Mouse (Mus musculus) stomach, embryonic 14.5 days (tissue): ENCODE measurements around the gene Efnb2. TPM values are rescaled to one million over a fixed set of nuclear protein-coding genes. Genes with fewer than 3 reads are reported as not detected.
A peak's percentile ranks its signal among the peaks of the same experiment; 100 is the strongest.

Source experiments
- ATAC-seq: fragments of 200-750 bp; cut with Nextera tagmentation; 2 replicates; pipeline ENCODE4 v1.8.0; 2017; ENCODE audit warnings: low read depth, moderate TSS enrichment; ENCODE audit not compliant: insufficient number of reproducible peaks, insufficient read depth, low FRiP score
- H3K27ac ChIP-seq: fragments of 300-500 bp; sonication (generic); 2 replicates; pipeline ENCODE4 v1.5.1; 2014; ENCODE audit warnings: mild to moderate bottlenecking, low read length, moderate library complexity, mixed read lengths
- H3K27me3 ChIP-seq: fragments of 300-500 bp; sonication (generic); 2 replicates; pipeline ENCODE4 v1.6.1; 2014; ENCODE audit warnings: low read length, control low read depth, mixed read lengths; ENCODE audit not compliant: control insufficient read depth, insufficient read depth
- H3K36me3 ChIP-seq: fragments of 300-500 bp; sonication (generic); 2 replicates; pipeline ENCODE4 v1.6.1; 2014; ENCODE audit warnings: mild to moderate bottlenecking, control low read depth, low read length, moderate library complexity, mixed read lengths; ENCODE audit not compliant: control insufficient read depth, insufficient read depth
- H3K4me1 ChIP-seq: fragments of 300-500 bp; sonication (generic); 2 replicates; pipeline ENCODE4 v1.6.1; 2014; ENCODE audit warnings: low read length, control low read depth, mixed read lengths; ENCODE audit not compliant: control insufficient read depth, insufficient read depth
- H3K4me2 ChIP-seq: fragments of 300-500 bp; sonication (generic); replicated peaks from 2 replicates; pipeline ENCODE4 v1.6.1; 2014; ENCODE audit warnings: low read depth, low read length, control low read depth
- H3K4me3 ChIP-seq: fragments of 300-500 bp; sonication (generic); 2 replicates; pipeline ENCODE4 v1.5.1; 2014; ENCODE audit warnings: low read depth, low read length, control low read depth
- H3K9ac ChIP-seq: fragments of 300-500 bp; sonication (generic); replicated peaks from 2 replicates; pipeline ENCODE4 v1.6.1; 2014; ENCODE audit warnings: low read depth, mild to moderate bottlenecking, control low read depth, low read length, moderate library complexity, mixed read lengths
- H3K9me3 ChIP-seq: fragments of 300-500 bp; sonication (generic); 2 replicates; pipeline ENCODE4 v1.6.1; 2016; ENCODE audit warnings: low read depth, low read length, control low read depth; ENCODE audit not compliant: control insufficient read depth
- WGBS: fragments of 180-500 bp; shearing (Covaris S2); extraction: QIAGEN DNeasy Blood & Tissue Kit; methylation state at CpG from one replicate; pipeline ENCODE4 v1.1.7; 2014; 5-methylcytosine and 5-hydroxymethylcytosine counted together
- microRNA-seq: library from miRNA; unstranded; fragments of <30 nt; microRNA quantifications from one replicate; pipeline ENCODE4, GENCODE M21; 2016
- polyA plus RNA-seq: library from polyadenylated mRNA; unstranded; fragments of >200 nt; fragmentation: Nextera tagmentation; extraction: Ambion mirVana; gene quantifications from 2 replicates; pipeline ENCODE4 v1.2.1, GENCODE M21; 2014

The Efnb2 gene
- polyA plus RNA-seq, 1 experiment from 2014 or later = 30.4 TPM

DNA sequence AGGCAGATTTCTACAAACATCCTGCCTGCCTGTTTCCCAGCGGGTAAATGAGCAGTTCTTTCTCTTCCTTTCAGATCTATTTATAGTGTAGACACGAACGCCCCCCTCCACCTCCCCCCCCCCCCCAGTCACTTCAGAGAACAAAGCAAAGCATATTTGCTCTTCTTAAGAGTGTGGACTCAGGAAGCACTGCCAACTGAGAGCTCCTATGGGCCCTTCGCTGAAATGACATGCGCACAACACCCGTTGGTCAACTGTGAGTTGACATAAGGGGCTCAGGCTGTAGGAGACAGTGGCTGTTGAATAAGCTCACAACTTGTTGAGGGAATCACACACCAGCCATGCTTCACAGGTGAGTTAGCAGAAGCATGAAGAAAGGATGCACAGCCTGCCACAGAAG lies 84.8 kb downstream of the Efnb2 start:
- Histone ChIP-seq H3K9me3 (no peaks in the 10 kb centered on the region), H3K4me1 (peaks cover 3% of the 10 kb centered on the region; the same call in 1 of the 2 replicates), H3K27ac (no peak overlapping the region), H3K4me3 (no peak overlapping the region), H3K9ac (no peak overlapping the region), H3K27me3 (no peaks in the 10 kb centered on the region), H3K36me3 (no peaks in the 10 kb centered on the region), H3K4me2 (no peak overlapping the region)
- 44% methylated on average over 6 of the region's 6 CpGs for WGBS
- ATAC-seq = peak; percentile 69

DNA sequence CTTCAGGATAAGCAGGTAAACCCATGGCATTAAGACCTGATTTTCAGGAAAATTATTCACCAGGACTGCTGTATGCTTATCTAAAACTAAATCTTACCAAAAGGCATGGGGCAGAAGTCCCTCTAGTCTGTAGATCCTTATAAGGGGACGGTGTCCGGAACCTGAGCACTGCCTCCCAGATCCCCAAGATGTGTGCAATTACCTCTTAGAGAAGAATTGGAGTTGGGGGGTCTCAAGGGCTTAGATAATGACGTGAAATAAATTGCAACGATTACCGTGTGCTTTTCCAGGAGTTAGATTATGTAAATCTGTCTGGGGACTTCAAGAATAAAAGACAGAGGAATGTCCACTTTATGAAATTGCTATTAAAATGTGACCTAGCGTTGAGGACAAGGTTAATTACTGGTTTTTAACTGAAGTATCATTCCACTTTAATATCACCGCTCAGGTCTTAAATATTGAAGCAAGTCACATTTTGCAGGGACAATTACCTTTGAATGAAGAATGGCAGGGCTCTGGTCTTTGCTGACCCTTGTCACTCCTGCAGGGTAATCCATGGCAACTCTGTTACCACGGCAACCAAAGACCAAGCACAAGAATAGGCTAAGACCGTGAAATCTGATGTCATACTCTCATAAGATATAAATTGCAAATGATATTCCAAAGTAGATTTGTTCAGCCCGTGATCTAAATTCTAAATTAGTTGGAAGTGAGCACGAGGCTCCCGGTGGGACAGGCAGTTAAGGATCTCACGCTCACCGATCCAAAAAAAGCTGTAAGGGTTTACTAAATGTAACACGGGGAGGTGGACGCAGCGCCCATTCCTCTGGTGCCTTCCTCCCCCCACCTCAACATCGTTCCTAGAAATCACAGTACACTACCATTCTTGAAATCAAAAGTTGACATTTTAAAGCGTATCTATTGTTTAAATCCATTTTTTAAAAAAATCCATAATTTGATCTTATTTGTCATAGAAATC lies 86.2 kb downstream of the Efnb2 start:
- Histone ChIP-seq H3K27ac (no peak overlapping the region), H3K4me1 (peaks cover 3% of the 10 kb centered on the region; the same call in 1 of the 2 replicates), H3K9ac (no peak overlapping the region), H3K9me3 (no peaks in the 10 kb centered on the region), H3K36me3 (no peaks in the 10 kb centered on the region), H3K4me3 (no peak overlapping the region), H3K27me3 (no peaks in the 10 kb centered on the region), H3K4me2 (no peak overlapping the region)
- ATAC-seq = no peak
- 82% methylated on average over 19 of the region's 19 CpGs for WGBS

DNA sequence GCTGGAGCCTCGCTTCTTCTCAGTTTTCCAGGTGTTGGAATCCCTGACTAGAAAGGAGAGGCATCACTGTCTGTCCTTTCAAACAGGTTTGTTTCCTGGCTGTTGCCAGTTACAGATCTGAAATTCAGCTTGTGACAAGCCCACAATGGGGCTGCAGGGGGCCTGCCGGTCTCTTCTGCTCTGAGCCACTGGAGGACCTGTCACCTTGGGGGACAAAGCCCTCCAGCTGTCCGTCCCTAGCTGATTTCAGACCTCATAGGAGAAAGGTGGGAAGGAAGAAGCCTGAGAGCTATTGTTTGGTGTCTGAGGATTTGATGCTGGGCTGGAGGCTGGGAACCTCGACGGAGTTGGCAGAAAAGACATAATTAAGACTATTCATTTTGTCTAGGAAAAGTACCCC lies 88.8 kb downstream of the Efnb2 start:
- Histone ChIP-seq H3K4me1 (peaks cover 3% of the 10 kb centered on the region; the same call in 1 of the 2 replicates), H3K27me3 (no peaks in the 10 kb centered on the region), H3K4me3 (no peak overlapping the region), H3K9ac (no peak overlapping the region), H3K4me2 (no peak overlapping the region), H3K36me3 (no peaks in the 10 kb centered on the region), H3K27ac (no peak overlapping the region), H3K9me3 (no peaks in the 10 kb centered on the region)
- 28% methylated on average over 5 of the region's 5 CpGs for WGBS
- ATAC-seq = no peak

DNA sequence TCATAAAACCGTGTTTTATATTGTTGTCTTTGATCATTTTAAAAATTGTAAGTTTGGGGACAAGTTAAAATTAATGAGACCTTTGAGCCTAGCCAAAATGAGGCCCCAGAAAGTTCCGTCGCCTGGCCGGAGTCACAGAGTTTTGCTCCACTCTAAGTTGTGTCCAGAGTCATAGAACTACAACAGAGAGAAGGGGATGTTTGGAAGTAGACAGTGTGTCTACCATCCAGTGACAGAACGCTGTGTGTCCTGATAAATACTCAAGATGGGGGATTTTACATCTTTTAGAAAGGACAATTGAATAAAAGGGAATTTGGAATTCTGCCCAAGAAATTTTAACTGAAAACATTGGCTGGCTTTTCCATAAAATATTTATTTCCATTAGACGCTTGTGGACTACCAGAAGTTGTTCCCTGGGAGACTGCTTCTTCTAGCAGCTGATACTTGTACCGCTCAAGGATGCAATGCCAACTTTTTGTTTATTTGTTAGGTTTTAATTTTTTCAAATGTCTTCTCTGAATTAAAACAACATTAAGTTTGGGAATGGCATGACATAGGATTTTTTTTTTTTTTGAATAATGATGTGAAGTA lies 89.3 kb downstream of the Efnb2 start:
- no peak overlapping the region for H3K9ac ChIP-seq
- no peaks in the 10 kb centered on the region for H3K27me3 ChIP-seq
- no peak overlapping the region for H3K4me3 ChIP-seq
- 64% methylated on average over 7 of the region's 7 CpGs for WGBS
- ATAC-seq = no peak
- H3K9me3 ChIP-seq = no peaks in the 10 kb centered on the region
- H3K36me3 ChIP-seq = no peaks in the 10 kb centered on the region
- no peak overlapping the region for H3K27ac ChIP-seq
- no peak overlapping the region for H3K4me2 ChIP-seq
- H3K4me1 ChIP-seq = peaks cover 3% of the 10 kb centered on the region; the same call in 1 of the 2 replicates

DNA sequence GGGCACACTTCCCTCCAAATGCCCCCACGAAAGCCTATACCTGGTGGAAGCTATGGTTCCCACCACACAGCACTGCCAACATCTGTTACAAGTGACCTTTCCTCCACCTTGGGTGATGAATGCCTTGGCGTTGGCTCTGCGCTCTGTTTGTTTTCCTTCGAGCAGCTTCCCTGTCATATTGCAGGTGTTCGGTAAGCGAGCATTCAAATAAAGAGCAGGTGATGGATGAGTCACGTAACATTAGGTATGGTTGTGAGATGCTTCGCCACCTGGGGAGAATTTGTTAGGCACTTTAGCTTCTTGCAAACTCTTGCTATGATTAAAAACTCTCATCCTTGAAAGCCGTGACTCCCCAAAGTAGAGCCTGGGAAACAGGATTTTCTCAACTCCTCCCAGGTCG lies 91.8 kb downstream of the Efnb2 start:
- Histone ChIP-seq H3K4me2 (no peak overlapping the region), H3K36me3 (no peaks in the 10 kb centered on the region), H3K27ac (no peak overlapping the region), H3K27me3 (no peaks in the 10 kb centered on the region), H3K9ac (no peak overlapping the region), H3K9me3 (no peaks in the 10 kb centered on the region), H3K4me3 (no peak overlapping the region), H3K4me1 (peaks cover 3% of the 10 kb centered on the region; the same call in 1 of the 2 replicates)
- WGBS = 60% methylated on average over 10 of the region's 10 CpGs
- no peak for ATAC-seq

DNA sequence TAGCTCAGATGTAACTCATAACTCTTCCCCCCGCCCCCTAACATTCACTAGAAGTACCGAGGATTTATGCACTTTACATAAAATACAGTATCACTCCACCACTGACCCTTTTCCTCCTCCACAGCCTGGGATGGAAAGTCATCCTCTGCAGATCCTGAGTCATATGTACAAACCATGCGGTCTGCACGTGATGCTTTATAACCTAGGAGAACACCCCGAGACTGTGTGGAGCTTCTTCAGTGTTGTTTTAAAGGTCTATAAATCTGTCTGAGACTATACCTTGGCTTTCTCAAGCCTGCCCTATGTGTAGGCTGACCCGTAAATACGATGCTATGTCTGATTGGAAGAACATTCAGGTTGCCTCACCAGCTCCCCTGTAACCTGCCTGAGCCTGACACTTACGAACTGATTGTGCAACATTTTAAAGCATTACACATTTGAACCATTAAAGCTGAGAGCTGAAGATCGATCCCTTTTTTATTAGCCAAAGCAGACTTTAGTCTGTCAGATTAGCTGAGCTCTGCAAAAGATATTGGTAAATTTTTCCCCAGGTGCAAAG lies 92.7 kb downstream of the Efnb2 start:
- Histone ChIP-seq H3K4me1 (peaks cover 3% of the 10 kb centered on the region; the same call in 1 of the 2 replicates), H3K9me3 (no peaks in the 10 kb centered on the region), H3K4me2 (no peak overlapping the region), H3K4me3 (no peak overlapping the region), H3K9ac (no peak overlapping the region), H3K36me3 (no peaks in the 10 kb centered on the region), H3K27ac (no peak overlapping the region), H3K27me3 (no peaks in the 10 kb centered on the region)
- WGBS = 81% methylated on average over 9 of the region's 9 CpGs
- no peak for ATAC-seq

Small RNAs within 50 kb of the gene (microRNA-seq; reads per million reads assigned to microRNA genes)
- gene Mir7654 = 6.5 reads per million, percentile 15 among the genes with 10 or more reads in this experiment

Other genes with a start within 250 kb of the Efnb2 start
- gene Arglu1, start 29.3 kb upstream of the Efnb2 start, polyA plus RNA-seq = 151 and 156 TPM in 2 replicates